Mouse (Mus musculus) liver, embryonic 16.5 days (tissue): ENCODE results near the gene Jade1. TPM values are rescaled to one million over a fixed set of nuclear protein-coding genes. Genes with fewer than 3 reads are reported as not detected.

Source experiments
- ATAC-seq: fragments of 200-750 bp; cut with Nextera tagmentation; 2 replicates; pipeline ENCODE4 v1.8.0; 2017; ENCODE audit warnings: low read depth, mild to moderate bottlenecking, moderate number of reproducible peaks, moderate library complexity
- H3K27ac ChIP-seq: fragments of 300-500 bp; sonication (generic); 2 replicates; pipeline ENCODE4 v1.5.1; 2014; ENCODE audit warnings: mild to moderate bottlenecking, low read length
- H3K27me3 ChIP-seq: fragments of 300-500 bp; sonication (generic); 2 replicates; pipeline ENCODE4 v1.6.1; 2014; ENCODE audit warnings: low read depth, low read length, mixed read lengths; ENCODE audit not compliant: control insufficient read depth, insufficient read depth
- H3K36me3 ChIP-seq: fragments of 300-500 bp; sonication (generic); 2 replicates; pipeline ENCODE4 v1.6.1; 2014; ENCODE audit warnings: mild to moderate bottlenecking; ENCODE audit not compliant: control insufficient read depth, insufficient read depth
- H3K4me1 ChIP-seq: fragments of 300-500 bp; sonication (generic); 2 replicates; pipeline ENCODE4 v1.6.1; 2014; ENCODE audit warnings: low read depth, low read length, mixed read lengths; ENCODE audit not compliant: control insufficient read depth
- H3K4me2 ChIP-seq: fragments of 300-500 bp; sonication (generic); 2 replicates; pipeline ENCODE4 v1.6.1; 2014; ENCODE audit warnings: low read depth, low read length, mixed read lengths
- H3K4me3 ChIP-seq: fragments of 300-500 bp; sonication (generic); 2 replicates; pipeline ENCODE4 v1.5.1; 2014; ENCODE audit warnings: low read depth, mild to moderate bottlenecking, low read length
- H3K9ac ChIP-seq: fragments of 300-500 bp; sonication (generic); 2 replicates; pipeline ENCODE4 v1.6.1; 2014; ENCODE audit warnings: low read depth, low read length
- H3K9me3 ChIP-seq: fragments of 300-500 bp; sonication (generic); replicated peaks from 2 replicates; pipeline ENCODE4 v1.6.1; 2016; ENCODE audit warnings: low read length; ENCODE audit not compliant: control insufficient read depth
- WGBS: fragments of 180-500 bp; shearing (Covaris S2); extraction: QIAGEN DNeasy Blood & Tissue Kit; methylation state at CpG from one replicate; pipeline ENCODE4 v1.1.7; 2014; ENCODE audit not compliant: insufficient replicate concordance; 5-methylcytosine and 5-hydroxymethylcytosine counted together
- polyA plus RNA-seq: library from polyadenylated mRNA; unstranded; fragments of >200 nt; fragmentation: Nextera tagmentation; extraction: Ambion mirVana; gene quantifications from 2 replicates; pipeline ENCODE4 v1.2.1, GENCODE M21; 2015

The Jade1 gene
- polyA plus RNA-seq, 1 experiment from 2014 or later = 6.5 TPM

DNA sequence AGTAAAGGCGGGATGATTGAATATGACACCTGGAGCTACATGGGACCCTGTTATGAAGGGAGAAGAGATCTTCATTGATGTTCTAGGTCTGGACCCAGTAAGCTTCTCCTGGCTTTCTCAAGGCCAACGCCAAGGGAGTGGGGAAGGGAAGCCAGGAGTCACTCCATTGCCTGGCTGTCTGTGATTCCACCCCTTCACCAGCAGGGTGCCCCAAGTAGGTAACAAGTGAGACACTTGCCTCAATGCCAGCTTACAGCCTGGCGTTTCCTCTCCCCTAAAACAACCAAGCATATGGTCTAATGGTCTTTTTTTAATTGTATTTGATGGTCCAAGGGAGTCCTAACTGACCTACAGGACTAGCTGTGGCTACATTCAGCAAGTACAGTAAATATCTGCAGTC, 14.2 kb upstream of the Jade1 start:
- Histone ChIP-seq H3K4me3 (no peak overlapping the region), H3K9ac (no peak overlapping the region), H3K4me2 (no peak overlapping the region), H3K4me1 (no peaks in the 10 kb centered on the region), H3K9me3 (no peaks in the 10 kb centered on the region), H3K36me3 (no peaks in the 10 kb centered on the region), H3K27me3 (no peaks in the 10 kb centered on the region), H3K27ac (no peak overlapping the region)
- no peak for ATAC-seq
- WGBS = 60% methylated on average over 3 of the region's 3 CpGs

GRCm38 (mm10) chr3:41544451-41544850, 11.1 kb upstream of the Jade1 start:
- H3K27me3 ChIP-seq = no peaks in the 10 kb centered on the region
- no peak overlapping the region for H3K4me3 ChIP-seq
- no peaks in the 10 kb centered on the region for H3K4me1 ChIP-seq
- no peak overlapping the region for H3K27ac ChIP-seq
- no peak overlapping the region for H3K4me2 ChIP-seq
- no peaks in the 10 kb centered on the region for H3K9me3 ChIP-seq
- H3K9ac ChIP-seq = no peak overlapping the region
- no peak for ATAC-seq
- 60% methylated on average over 7 of the region's 7 CpGs for WGBS
- no peaks in the 10 kb centered on the region for H3K36me3 ChIP-seq

- WGBS = 75% methylated on average over 5 of the region's 5 CpGs
- ATAC-seq = no peak
- Histone ChIP-seq H3K36me3 (no peaks in the 10 kb centered on the region), H3K4me2 (no peak overlapping the region), H3K9ac (no peak overlapping the region), H3K4me1 (no peaks in the 10 kb centered on the region; the same call in 1 of the 2 replicates), H3K27me3 (no peaks in the 10 kb centered on the region), H3K4me3 (no peak overlapping the region), H3K9me3 (no peaks in the 10 kb centered on the region), H3K27ac (no peak overlapping the region)
These were observed 8.2 kb upstream of the Jade1 start for GRCm38 (mm10) chr3:41547289-41547688.

DNA sequence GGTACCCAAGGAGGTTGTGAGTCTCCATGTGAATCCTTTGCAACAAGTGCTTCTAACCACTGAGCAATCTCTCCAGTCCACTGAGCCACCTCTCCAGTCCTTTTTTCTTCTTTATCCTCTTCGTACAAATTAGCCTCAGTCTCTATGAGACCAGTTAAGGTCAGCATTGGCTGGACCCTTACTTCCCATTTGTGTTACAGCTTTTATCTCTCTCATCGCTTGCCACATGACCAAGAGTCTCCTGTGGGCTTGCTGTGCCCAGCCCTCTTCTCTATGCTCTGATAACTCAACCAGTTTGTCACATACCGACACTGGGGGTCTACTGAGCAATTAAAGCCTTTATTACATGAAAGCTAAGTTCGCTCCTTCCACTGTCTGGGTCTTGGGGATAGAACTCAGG, 7.3 kb upstream of the Jade1 start:
- Histone ChIP-seq H3K9me3 (no peaks in the 10 kb centered on the region), H3K27ac (no peak overlapping the region), H3K4me2 (no peak overlapping the region), H3K9ac (no peak overlapping the region), H3K27me3 (no peaks in the 10 kb centered on the region), H3K4me3 (no peak overlapping the region), H3K36me3 (no peaks in the 10 kb centered on the region), H3K4me1 (peaks cover 6% of the 10 kb centered on the region)
- 51% methylated on average over 4 of the region's 4 CpGs for WGBS
- ATAC-seq = no peak

- no peak overlapping the region for H3K9ac ChIP-seq
- no peak overlapping the region for H3K27ac ChIP-seq
- WGBS = 32% methylated on average over 3 of the region's 3 CpGs
- no peak overlapping the region for H3K4me2 ChIP-seq
- no peaks in the 10 kb centered on the region for H3K36me3 ChIP-seq
- ATAC-seq = peak; percentile 69
- peaks cover 6% of the 10 kb centered on the region for H3K4me1 ChIP-seq
- H3K4me3 ChIP-seq = no peak overlapping the region
- no peaks in the 10 kb centered on the region for H3K9me3 ChIP-seq
- H3K27me3 ChIP-seq = no peaks in the 10 kb centered on the region
These were observed 3.9 kb upstream of the Jade1 start for GRCm38 (mm10) chr3:41551671-41552070.

DNA sequence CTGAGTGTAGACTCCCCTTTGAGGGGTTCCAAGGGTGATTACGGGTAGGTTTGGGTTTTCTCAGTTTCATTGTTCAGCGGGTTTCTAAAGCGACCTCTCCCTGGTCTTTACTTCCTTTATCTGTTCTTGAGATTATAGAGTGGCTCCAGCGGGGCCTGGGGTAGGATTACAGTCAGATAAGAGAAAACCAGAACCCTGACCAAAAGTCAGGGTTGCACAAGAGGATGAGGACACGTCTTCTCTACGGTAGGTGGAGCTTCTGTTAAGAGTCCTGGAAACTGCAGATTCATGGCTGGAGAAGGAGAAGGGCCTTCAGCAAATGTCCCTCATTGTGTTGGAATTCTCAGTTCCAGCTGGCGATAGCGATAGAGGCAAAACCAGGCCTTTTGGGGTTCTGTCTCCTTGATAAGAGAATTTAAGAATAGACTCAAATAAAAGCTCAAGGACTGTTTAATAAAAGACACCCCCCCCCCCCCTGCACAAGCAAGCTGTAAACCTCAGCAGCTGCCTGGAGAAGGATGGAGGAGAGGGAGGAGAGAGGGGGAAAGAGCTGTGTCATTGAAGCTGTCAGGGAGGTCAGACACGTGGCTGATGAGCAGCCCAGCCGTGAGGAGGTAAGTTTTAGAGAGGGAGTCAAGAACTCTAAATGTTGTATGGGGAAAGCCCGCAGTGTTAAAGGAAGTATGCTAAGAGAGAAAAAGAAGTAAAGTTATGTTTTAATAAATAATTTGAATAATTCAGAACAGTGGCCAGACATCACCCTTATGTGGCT, 2.6 kb upstream of the Jade1 start:
- Histone ChIP-seq H3K9me3 (no peaks in the 10 kb centered on the region), H3K4me2 (no peak overlapping the region), H3K36me3 (no peaks in the 10 kb centered on the region), H3K4me1 (peaks cover 6% of the 10 kb centered on the region), H3K9ac (no peak overlapping the region), H3K4me3 (no peak overlapping the region), H3K27me3 (no peaks in the 10 kb centered on the region), H3K27ac (no peak overlapping the region)
- ATAC-seq = peak; percentile 41
- 21% methylated on average over 11 of the region's 11 CpGs for WGBS

- Histone ChIP-seq H3K9ac (no peak overlapping the region), H3K9me3 (no peaks in the 10 kb centered on the region), H3K4me2 (no peak overlapping the region), H3K27ac (no peak overlapping the region), H3K27me3 (no peaks in the 10 kb centered on the region), H3K36me3 (no peaks in the 10 kb centered on the region), H3K4me3 (no peak overlapping the region), H3K4me1 (peaks cover 6% of the 10 kb centered on the region)
- no peak for ATAC-seq
- WGBS = 63% methylated on average over 4 of the region's 4 CpGs
These were observed 1.9 kb upstream of the Jade1 start for GRCm38 (mm10) chr3:41553681-41554080.

- 73% methylated on average over 24 of the region's 24 CpGs for WGBS
These were observed 753 bp upstream of the Jade1 start for GRCm38 (mm10) chr3:41554480-41555475.

More at GRCm38 (mm10) chr3:41554480-41555475, 753 bp upstream of the Jade1 start:
- Histone ChIP-seq H3K4me2 (no peak overlapping the region), H3K27me3 (no peaks in the 10 kb centered on the region), H3K27ac (no peak overlapping the region), H3K9ac (no peak overlapping the region), H3K36me3 (no peaks in the 10 kb centered on the region), H3K9me3 (no peaks in the 10 kb centered on the region), H3K4me3 (no peak overlapping the region), H3K4me1 (peaks cover 6% of the 10 kb centered on the region)
- ATAC-seq = no peak
